In genomic region chr17:88505275-88505723, GRCm38 (mm10) we compare ENCODE assay signal across 11 mouse cellular contexts. TPM values are rescaled to one million over a fixed set of nuclear protein-coding genes. Genes with fewer than 3 reads are reported as not detected.
DNase-seq lines count a peak whose midpoint lies in the region; ATAC-seq and TF ChIP-seq lines count a peak whose summit lies in the region.
"Had no signal": no experiment of that assay in that cellular context is flagged by ENCODE, and none has a peak within 500 bp of the region (broad histone marks: within the 10 kb centered on the region; RNA-seq: fewer than 3 reads in every experiment).

No protein-coding gene starts in this region.

- no peaks in the 10 kb centered on the region for H3K9me3 ChIP-seq in lung, postnatal 0 days (ENCODE audit: low read length)
- no peaks in the 10 kb centered on the region for H3K9me3 ChIP-seq in hindbrain, embryonic 15.5 days
- H3K9me3 ChIP-seq: embryonic facial prominence, embryonic 13.5 days had no signal

- no peaks in the 10 kb centered on the region; the same call in 1 of the 2 replicates for H3K4me1 ChIP-seq in lung, postnatal 0 days (ENCODE audit: insufficient read depth, low read depth, low read length)
- peaks cover 18% of the 10 kb centered on the region for H3K4me1 ChIP-seq in hindbrain, embryonic 15.5 days (replicated peaks)

- H3K36me3 ChIP-seq in lung, postnatal 0 days (ENCODE audit: insufficient read depth, low read length): no peaks in the 10 kb centered on the region
- H3K36me3 ChIP-seq in hindbrain, embryonic 15.5 days: no peaks in the 10 kb centered on the region
- H3K36me3 ChIP-seq: embryonic facial prominence, embryonic 13.5 days had no signal

- WGBS in lung, postnatal 0 days: 30% methylated on average over 10 of the region's 10 CpGs
- WGBS in hindbrain, embryonic 15.5 days: 35% methylated on average over 10 of the region's 10 CpGs

- no peak overlapping the region for H3K9ac ChIP-seq in lung, postnatal 0 days (replicated peaks; ENCODE audit: low read depth)
- H3K9ac ChIP-seq in hindbrain, embryonic 15.5 days: no peak overlapping the region
- H3K9ac ChIP-seq: embryonic facial prominence, embryonic 13.5 days had no signal

- no peak overlapping the region for H3K4me3 ChIP-seq in lung, postnatal 0 days (ENCODE audit: low read depth, low read length)
- no peak overlapping the region for H3K4me3 ChIP-seq in hindbrain, embryonic 15.5 days
- H3K4me3 ChIP-seq: embryonic facial prominence, embryonic 13.5 days had no signal

- H3K27me3 ChIP-seq in lung, postnatal 0 days (replicated peaks; ENCODE audit: insufficient read depth, low read length): no peaks in the 10 kb centered on the region
- no peaks in the 10 kb centered on the region for H3K27me3 ChIP-seq in hindbrain, embryonic 15.5 days
- H3K27me3 ChIP-seq: embryonic facial prominence, embryonic 13.5 days had no signal

- TF ChIP-seq CTCF in lung, postnatal 0 days (IDR thresholded peaks at IDR 0.05): no peak

- no peak overlapping the region for H3K4me2 ChIP-seq in lung, postnatal 0 days (replicated peaks; ENCODE audit: low read depth, low read length)
- H3K4me2 ChIP-seq in hindbrain, embryonic 15.5 days: no peak overlapping the region
- H3K4me2 ChIP-seq: embryonic facial prominence, embryonic 13.5 days had no signal

- no peak overlapping the region for H3K27ac ChIP-seq in lung, postnatal 0 days (ENCODE audit: low read length)
- peak overlapping the region; percentile 53; the same call in 1 of the 2 replicates for H3K27ac ChIP-seq in hindbrain, embryonic 15.5 days (replicated peaks)
- H3K27ac ChIP-seq: embryonic facial prominence, embryonic 13.5 days had no signal

- peak; percentile 11 for DNase-seq in lung, postnatal 0 days (ENCODE audit: low spot score)
- DNase-seq in lung, postnatal 25 days (ENCODE audit: low spot score): no peak
- peak; percentile 93 to 95 for DNase-seq in cerebellum, postnatal 10 days
- peak; percentile 66 for DNase-seq in retina, embryonic 14.5 days (ENCODE audit: low spot score)
- DNase-seq in kidney, postnatal 36 days: no peak
- DNase-seq in embryo, embryonic 11 days: no peak
- DNase-seq: kidney, adult 8-10 months; lung, postnatal 4 days had no signal

- no peak for ATAC-seq in lung, postnatal 0 days
- ATAC-seq in hindbrain, embryonic 15.5 days (ENCODE audit: low FRiP score, low read depth): peak; percentile 85
- no peak for ATAC-seq in monocyte, adult 5-6 weeks (replicated peaks; ENCODE audit: insufficient number of reproducible peaks, low FRiP score, low TSS enrichment, poor library complexity, severe bottlenecking)

- no peak for TF ChIP-seq EP300 in lung, postnatal 0 days (IDR thresholded peaks at IDR 0.05)

RNA-seq across cellular contexts. Expression of gene Ppp1r21, which starts 24.6 kb away (rescaled TPM):
- 18.6 TPM in 2 replicates for polyA plus RNA-seq in lung, postnatal 0 days (2015; fragmentation: Nextera tagmentation; extraction: Ambion mirVana)
- polyA plus RNA-seq in hindbrain, embryonic 15.5 days (2015; fragmentation: Nextera tagmentation; extraction: Ambion mirVana): 38.8 and 41.1 TPM in 2 replicates
- 51.9 to 89.5 TPM (median 60.6 TPM) in 3 replicates for total RNA-seq in monocyte, adult 5-6 weeks (2017)

Comparison
In these comparisons a context has a peak if more than half of its experiments do, and no peak if none do; other contexts are left out.
1. DNase-seq: peak in lung, postnatal 0 days (single experiment), cerebellum, postnatal 10 days (2 of 2) and retina, embryonic 14.5 days (single experiment); none in lung, postnatal 25 days (single experiment), kidney, postnatal 36 days (0 of 2) and embryo, embryonic 11 days (single experiment).